Mouse (Mus musculus) CH12F3 (cell line): ENCODE data around the gene Clcn2.
"Not testable (repeated sequence)": the region's sequence is repeated elsewhere in the genome, so short reads cannot be mapped to it uniquely, and the experiment has no call there.

ENCODE experiments used
- in situ Hi-C: fragments of 300-500 bp; cut with MboI; formaldehyde crosslinking; loops from 2 replicates; pipeline ENCODE4 v1.14.3; 2020; ENCODE audit warnings: low sequenced_read_pairs

The Clcn2 gene

GRCm38 (mm10) chr16:20668013-20668412, 49.5 kb downstream of the Clcn2 start, which contains the start of gene Eif4g1:
Eif4g1 (plus strand) TSS chr16:20668313.
- in situ Hi-C loops = not testable (repeated sequence)

DNA sequence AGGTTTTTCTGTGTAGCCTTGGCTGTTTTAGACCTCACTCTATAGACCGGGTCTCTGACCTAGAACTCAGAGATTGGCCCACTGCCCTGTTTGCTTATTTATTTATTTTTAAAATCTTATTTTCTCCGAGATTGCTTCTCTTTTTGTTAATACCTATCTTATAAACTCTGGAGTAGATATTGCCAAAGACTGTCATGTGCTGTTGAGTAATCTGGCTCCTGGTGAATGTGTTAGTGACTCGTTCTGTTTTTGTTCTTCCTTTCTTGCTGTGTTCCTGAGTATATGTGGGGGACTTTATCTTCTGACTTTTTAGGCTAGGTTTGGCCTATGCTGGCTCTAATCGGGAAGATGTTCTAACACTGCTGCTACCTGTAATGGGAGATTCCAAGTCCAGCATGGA, 59.9 kb downstream of the Clcn2 start:
- in situ Hi-C loops = no loop called here

- in situ Hi-C loops = no loop called here
Observed at GRCm38 (mm10) chr16:20653315-20653714, 64.2 kb downstream of the Clcn2 start.
